Mouse (Mus musculus): ENCODE results near the gene Tfap2b. TPM values are rescaled to one million over a fixed set of nuclear protein-coding genes. Genes with fewer than 3 reads are reported as not detected.

Gene Tfap2b
- polyA plus RNA-seq, 1 experiment from 2014 or later, result not detected

- Histone ChIP-seq H3K36me3 (replicated peaks; ENCODE audit: insufficient read depth, low read length) (no peaks in the 10 kb centered on the region), H3K27ac (ENCODE audit: low read depth) (no peak overlapping the region), H3K27me3 (ENCODE audit: insufficient read depth, low read length) (no peaks in the 10 kb centered on the region), H3K4me1 (ENCODE audit: insufficient read depth) (no peaks in the 10 kb centered on the region), H3K9ac (replicated peaks) (no peak overlapping the region), H3K4me2 (ENCODE audit: low read depth, low read length) (no peak overlapping the region), H3K4me3 (ENCODE audit: low read depth, low read length) (no peak overlapping the region), H3K9me3 (ENCODE audit: low read length) (no peaks in the 10 kb centered on the region)
- DNase-seq, result no peak
- no peak for TF ChIP-seq CTCF (IDR thresholded peaks at IDR 0.05; ENCODE audit: low read depth)
- ATAC-seq, result no peak
- 53% methylated on average over 6 of the region's 6 CpGs for WGBS (ENCODE audit: insufficient replicate concordance)
These were observed 42.6 kb downstream of the Tfap2b start for GRCm38 (mm10) chr1:19251286-19251685.

- no peaks in the 10 kb centered on the region for H3K27me3 ChIP-seq (ENCODE audit: insufficient read depth, low read length)
- no peak overlapping the region for H3K27ac ChIP-seq (ENCODE audit: low read depth)
- no peak overlapping the region for H3K9ac ChIP-seq (replicated peaks)
- WGBS (ENCODE audit: insufficient replicate concordance), result 68% methylated on average over 1 of the region's 1 CpGs
- DNase-seq (no peak), ATAC-seq (no peak)
- H3K36me3 ChIP-seq (replicated peaks; ENCODE audit: insufficient read depth, low read length), result no peaks in the 10 kb centered on the region
- no peaks in the 10 kb centered on the region for H3K4me1 ChIP-seq (ENCODE audit: insufficient read depth)
- TF ChIP-seq EP300 (IDR thresholded peaks at IDR 0.05; ENCODE audit: low read depth) (no peak), CTCF (IDR thresholded peaks at IDR 0.05; ENCODE audit: low read depth) (no peak)
- no peak overlapping the region for H3K4me3 ChIP-seq (ENCODE audit: low read depth, low read length)
- H3K9me3 ChIP-seq (ENCODE audit: low read length), result no peaks in the 10 kb centered on the region
- H3K4me2 ChIP-seq (ENCODE audit: low read depth, low read length), result no peak overlapping the region
These were observed 60.9 kb downstream of the Tfap2b start for GRCm38 (mm10) chr1:19269596-19269995.

Other genes with a start within 250 kb of the Tfap2b start
- gene Tfap2d, start 105.9 kb upstream of the Tfap2b start, polyA plus RNA-seq (2015; fragmentation: Nextera tagmentation; extraction: Ambion mirVana), result not detected in 2 replicates

Data from liver, postnatal 0 days (tissue).